Mouse (Mus musculus) CD4-positive, CD25-positive, alpha-beta regulatory T cell, adult 4 months (primary cell): ENCODE measurements at regions not wholly inside any gene's neighbourhood (a gene's known extent, or its start where the extent isn't known, plus 50 kb on each side); places are given as distances from the start of the nearest gene placed in this dataset.

Experiments
- ATAC-seq: one replicate; pipeline ENCODE4 v1.8.0; 2017

- ATAC-seq: no peak
These were observed 171.0 kb downstream of the Rab11fip4 start for GRCm38 (mm10) chr11:79762027-79762426.

GRCm38 (mm10) chr11:79760533-79760932, 169.5 kb downstream of the Rab11fip4 start:
- ATAC-seq: no peak

- ATAC-seq: no peak
These were observed 167.3 kb downstream of the Rab11fip4 start for GRCm38 (mm10) chr11:79758281-79758680.

- no peak for ATAC-seq
These were observed 166.6 kb downstream of the Rab11fip4 start for GRCm38 (mm10) chr11:79757513-79758071.

- no peak for ATAC-seq
These were observed 165.4 kb downstream of the Rab11fip4 start for GRCm38 (mm10) chr11:79756305-79756846.

GRCm38 (mm10) chr11:79753491-79753890, 162.5 kb downstream of the Rab11fip4 start:
- ATAC-seq: no peak

- no peak for ATAC-seq
These were observed 161.9 kb downstream of the Rab11fip4 start for GRCm38 (mm10) chr11:79752717-79753480.

- ATAC-seq: no peak
These were observed 161.0 kb downstream of the Rab11fip4 start for GRCm38 (mm10) chr11:79751751-79752716.

GRCm38 (mm10) chr11:79750943-79751342, 159.9 kb downstream of the Rab11fip4 start:
- no peak for ATAC-seq

- peak; percentile 45 for ATAC-seq
These were observed 158.9 kb downstream of the Rab11fip4 start for GRCm38 (mm10) chr11:79749755-79750434.

GRCm38 (mm10) chr11:79749141-79749540, 158.1 kb downstream of the Rab11fip4 start:
- ATAC-seq: no peak

GRCm38 (mm10) chr11:79748606-79749125, 157.7 kb downstream of the Rab11fip4 start:
- no peak for ATAC-seq

- no peak for ATAC-seq
These were observed 156.8 kb downstream of the Rab11fip4 start for GRCm38 (mm10) chr11:79747801-79748200.
